In the genomic region with DNA sequence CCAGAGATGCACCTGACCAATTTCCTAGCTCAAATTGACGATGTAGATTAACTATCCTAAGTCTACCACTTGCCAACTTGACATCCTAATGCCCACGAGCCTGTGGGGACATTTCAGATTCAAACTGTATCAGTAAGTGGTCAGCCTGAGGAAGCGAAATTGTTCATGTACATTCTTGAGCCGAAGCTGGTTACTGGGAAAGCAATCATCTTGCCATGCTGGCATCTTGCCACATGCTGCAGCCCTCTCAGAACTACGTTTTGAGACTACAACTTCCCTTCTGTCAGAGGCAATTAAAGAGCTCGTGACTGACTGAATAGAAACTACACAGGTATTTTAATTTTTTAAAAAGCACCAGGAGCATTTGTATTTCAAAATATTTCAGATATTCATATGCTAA, we compare ENCODE assay signal across 23 mouse cellular contexts.
DNase-seq lines count a peak whose midpoint lies in the region; ATAC-seq and TF ChIP-seq lines count a peak whose summit lies in the region.
"Had no signal": no experiment of that assay in that cellular context is flagged by ENCODE, and none has a peak within 500 bp of the region (broad histone marks: within the 10 kb centered on the region; RNA-seq: fewer than 3 reads in every experiment).

No protein-coding gene starts in this region.

- no peak overlapping the region for H3K27ac ChIP-seq in hindbrain, postnatal 0 days
- no peak overlapping the region for H3K27ac ChIP-seq in hindbrain, embryonic 10.5 days
- 0 out of 2 replicates have a peak overlapping the region, but pooled peaks have one; percentile 25 for H3K27ac ChIP-seq in midbrain, embryonic 13.5 days
- H3K27ac ChIP-seq in midbrain, embryonic 16.5 days (ENCODE audit: low read length): no peak overlapping the region
- H3K27ac ChIP-seq: forebrain, embryonic 13.5 days; heart, embryonic 10.5 days; hindbrain, embryonic 14.5 days; kidney, embryonic 15.5 days; limb, embryonic 15.5 days; liver, embryonic 15.5 days; stomach, embryonic 15.5 days had no signal

- WGBS in hindbrain, postnatal 0 days: 26% methylated on average over 6 of the region's 6 CpGs
- 84% methylated on average over 6 of the region's 6 CpGs for WGBS in hindbrain, embryonic 10.5 days
- 64% methylated on average over 6 of the region's 6 CpGs for WGBS in midbrain, embryonic 13.5 days
- WGBS in midbrain, embryonic 16.5 days: 52% methylated on average over 6 of the region's 6 CpGs

- H3K4me1 ChIP-seq in hindbrain, postnatal 0 days (ENCODE audit: insufficient read depth, low read length): no peaks in the 10 kb centered on the region
- no peaks in the 10 kb centered on the region for H3K4me1 ChIP-seq in hindbrain, embryonic 10.5 days (replicated peaks)
- H3K4me1 ChIP-seq in midbrain, embryonic 13.5 days (replicated peaks): peaks cover 4% of the 10 kb centered on the region; the same call in 1 of the 2 replicates
- peaks cover 10% of the 10 kb centered on the region for H3K4me1 ChIP-seq in midbrain, embryonic 16.5 days (ENCODE audit: control insufficient read depth, insufficient read depth, low read length)
- H3K4me1 ChIP-seq: liver, embryonic 15.5 days had no signal

- peak; percentile 56 to 65 for DNase-seq in cerebellum, postnatal 14 days
- no peak for DNase-seq in cerebellum, adult 9-11 months
- DNase-seq in hindbrain, postnatal 0 days (ENCODE audit: low spot score): peak; percentile 65
- no peak for DNase-seq in hindbrain, embryonic 10.5 days (ENCODE audit: low spot score)
- DNase-seq in thymus, postnatal 4 days: no peak
- DNase-seq: cerebellum, postnatal 36 days; gastrocnemius, postnatal 36 days; lung, postnatal 14 days; thymus, adult 18-20 months had no signal

- no peaks in the 10 kb centered on the region for H3K9me3 ChIP-seq in hindbrain, postnatal 0 days (ENCODE audit: low read length)
- H3K9me3 ChIP-seq in hindbrain, embryonic 10.5 days: no peaks in the 10 kb centered on the region
- no peaks in the 10 kb centered on the region for H3K9me3 ChIP-seq in midbrain, embryonic 13.5 days
- no peaks in the 10 kb centered on the region for H3K9me3 ChIP-seq in midbrain, embryonic 16.5 days (replicated peaks; ENCODE audit: control insufficient read depth, low read length, poor library complexity, severe bottlenecking)
- H3K9me3 ChIP-seq: forebrain, embryonic 13.5 days; G1E; heart, embryonic 10.5 days; kidney, embryonic 15.5 days; limb, embryonic 15.5 days; liver, embryonic 15.5 days; stomach, embryonic 15.5 days had no signal

- no peak overlapping the region; the same call in 1 of the 2 replicates for H3K4me2 ChIP-seq in hindbrain, postnatal 0 days (ENCODE audit: low read depth, low read length)
- no peak overlapping the region for H3K4me2 ChIP-seq in midbrain, embryonic 13.5 days (replicated peaks)
- no peak overlapping the region for H3K4me2 ChIP-seq in midbrain, embryonic 16.5 days (ENCODE audit: low read length)
- H3K4me2 ChIP-seq: forebrain, embryonic 13.5 days; hindbrain, embryonic 14.5 days; kidney, embryonic 15.5 days; limb, embryonic 15.5 days; liver, embryonic 15.5 days; stomach, embryonic 15.5 days had no signal

- H3K4me3 ChIP-seq in hindbrain, postnatal 0 days (ENCODE audit: low read length): no peak overlapping the region
- H3K4me3 ChIP-seq in hindbrain, embryonic 10.5 days: no peak overlapping the region
- no peak overlapping the region for H3K4me3 ChIP-seq in midbrain, embryonic 13.5 days (replicated peaks)
- H3K4me3 ChIP-seq in midbrain, embryonic 16.5 days (ENCODE audit: low read depth, low read length): no peak overlapping the region
- H3K4me3 ChIP-seq: forebrain, embryonic 13.5 days; heart, embryonic 10.5 days; kidney, embryonic 15.5 days; limb, embryonic 15.5 days; liver, embryonic 15.5 days; myocyte; stomach, embryonic 15.5 days had no signal

- H3K36me3 ChIP-seq in hindbrain, postnatal 0 days (ENCODE audit: insufficient read depth, low read length): no peaks in the 10 kb centered on the region
- no peaks in the 10 kb centered on the region for H3K36me3 ChIP-seq in hindbrain, embryonic 10.5 days
- H3K36me3 ChIP-seq in midbrain, embryonic 13.5 days: no peaks in the 10 kb centered on the region
- H3K36me3 ChIP-seq in midbrain, embryonic 16.5 days (ENCODE audit: control insufficient read depth, insufficient read depth, low read length): no peaks in the 10 kb centered on the region
- H3K36me3 ChIP-seq: G1E; heart, embryonic 10.5 days; kidney, embryonic 15.5 days; limb, embryonic 15.5 days; liver, embryonic 15.5 days; stomach, embryonic 15.5 days had no signal

- no peaks in the 10 kb centered on the region for H3K27me3 ChIP-seq in hindbrain, postnatal 0 days (ENCODE audit: insufficient read depth, low read length)
- no peaks in the 10 kb centered on the region for H3K27me3 ChIP-seq in hindbrain, embryonic 10.5 days (ENCODE audit: insufficient read depth, poor library complexity, severe bottlenecking)
- H3K27me3 ChIP-seq in midbrain, embryonic 13.5 days: no peaks in the 10 kb centered on the region
- no peaks in the 10 kb centered on the region for H3K27me3 ChIP-seq in midbrain, embryonic 16.5 days (ENCODE audit: control insufficient read depth, insufficient read depth, low read depth, low read length)
- H3K27me3 ChIP-seq: forebrain, embryonic 13.5 days; kidney, embryonic 15.5 days; limb, embryonic 15.5 days; liver, embryonic 15.5 days; stomach, embryonic 15.5 days had no signal

- no peak overlapping the region for H3K9ac ChIP-seq in hindbrain, postnatal 0 days (replicated peaks; ENCODE audit: low read length)
- H3K9ac ChIP-seq in midbrain, embryonic 13.5 days (replicated peaks): no peak overlapping the region
- no peak overlapping the region for H3K9ac ChIP-seq in midbrain, embryonic 16.5 days (ENCODE audit: low read depth, low read length)
- H3K9ac ChIP-seq: forebrain, embryonic 13.5 days; hindbrain, embryonic 14.5 days; kidney, embryonic 15.5 days; limb, embryonic 15.5 days; liver, embryonic 15.5 days; stomach, embryonic 15.5 days had no signal

- ATAC-seq in hindbrain, postnatal 0 days: no peak
- no peak for ATAC-seq in midbrain, embryonic 13.5 days
- no peak for ATAC-seq in midbrain, embryonic 16.5 days
- ATAC-seq in granulocyte monocyte progenitor cell, adult 5-6 weeks (replicated peaks; ENCODE audit: poor library complexity, severe bottlenecking): peak; percentile 46; the same call in 1 of the 2 replicates
- ATAC-seq: CD4-positive, CD25-positive, alpha-beta regulatory T cell, adult 4 months; forebrain, embryonic 13.5 days; intestine, postnatal 0 days had no signal

- no peak for TF ChIP-seq CTCF in hindbrain, postnatal 0 days (IDR thresholded peaks at IDR 0.05; ENCODE audit: low read depth)

Comparison
In these comparisons a context has a peak if more than half of its experiments do, and no peak if none do; other contexts are left out.
1. DNase-seq: peak in cerebellum, postnatal 14 days (2 of 2) and hindbrain, postnatal 0 days (single experiment); none in cerebellum, adult 9-11 months (single experiment), hindbrain, embryonic 10.5 days (single experiment) and thymus, postnatal 4 days (single experiment).